Mouse (Mus musculus) urinary bladder, postnatal 25 days (tissue): Measurements from ENCODE around the gene Espl1.

Experiments
- DNase-seq: peaks from one replicate; pipeline ENCODE4 v3.0.0; 2022; ENCODE audit warnings: low spot score

The Espl1 gene

GRCm38 (mm10) chr15:102273982-102274716 is 21.9 kb upstream of the Espl1 start:
- DNase-seq = no peak

GRCm38 (mm10) chr15:102278726-102279091 is 17.4 kb upstream of the Espl1 start:
- no peak for DNase-seq

GRCm38 (mm10) chr15:102279092-102279782 is 16.8 kb upstream of the Espl1 start, which contains the start of gene Mfsd5:
Gene Mfsd5, plus strand, starts transcription at chr15:102279454.
- DNase-seq = peak; percentile 86

- DNase-seq = peak; percentile 27
Observed at GRCm38 (mm10) chr15:102279783-102280520, 16.1 kb upstream of the Espl1 start.

- DNase-seq = no peak
Observed at GRCm38 (mm10) chr15:102280623-102281022, 15.4 kb upstream of the Espl1 start.

- peak; percentile 24 for DNase-seq
Observed at GRCm38 (mm10) chr15:102282463-102283292, 13.4 kb upstream of the Espl1 start.

GRCm38 (mm10) chr15:102283648-102284047 is 12.4 kb upstream of the Espl1 start:
- no peak for DNase-seq

GRCm38 (mm10) chr15:102287395-102287794 is 8.7 kb upstream of the Espl1 start:
- DNase-seq = peak; percentile 42

GRCm38 (mm10) chr15:102296368-102297006 is 421 bp downstream of the Espl1 start:
- DNase-seq = no peak

- DNase-seq = no peak
Observed at GRCm38 (mm10) chr15:102302542-102302941, 6.5 kb downstream of the Espl1 start.

GRCm38 (mm10) chr15:102308717-102309116 is 12.7 kb downstream of the Espl1 start:
- no peak for DNase-seq

- DNase-seq = no peak
Observed at GRCm38 (mm10) chr15:102310074-102310845, 14.2 kb downstream of the Espl1 start.

- DNase-seq = no peak
Observed at GRCm38 (mm10) chr15:102311489-102311888, 15.4 kb downstream of the Espl1 start.

GRCm38 (mm10) chr15:102315292-102315691 is 19.2 kb downstream of the Espl1 start:
- no peak for DNase-seq

GRCm38 (mm10) chr15:102316263-102316662 is 20.2 kb downstream of the Espl1 start:
- DNase-seq = peak; percentile 57

- DNase-seq = no peak
Observed at GRCm38 (mm10) chr15:102324654-102325473, 28.8 kb downstream of the Espl1 start.

GRCm38 (mm10) chr15:102326022-102326576 is 30.0 kb downstream of the Espl1 start, which contains the start of gene Pfdn5:
Gene Pfdn5, plus strand, starts transcription at chr15:102326116.
- peak; percentile 82 for DNase-seq

- DNase-seq = no peak
Observed at GRCm38 (mm10) chr15:102326892-102327291, 30.8 kb downstream of the Espl1 start.

GRCm38 (mm10) chr15:102331610-102332015 is 35.5 kb downstream of the Espl1 start, which contains the start of gene Myg1:
Gene Myg1, plus strand, starts transcription at chr15:102331709.
- DNase-seq = peak; percentile 80
